Mouse (Mus musculus): ENCODE measurements around the gene Fam83f.
"Not testable (repeated sequence)": the region's sequence is repeated elsewhere in the genome, so short reads cannot be mapped to it uniquely, and the experiment has no call there.

Gene Fam83f

DNA sequence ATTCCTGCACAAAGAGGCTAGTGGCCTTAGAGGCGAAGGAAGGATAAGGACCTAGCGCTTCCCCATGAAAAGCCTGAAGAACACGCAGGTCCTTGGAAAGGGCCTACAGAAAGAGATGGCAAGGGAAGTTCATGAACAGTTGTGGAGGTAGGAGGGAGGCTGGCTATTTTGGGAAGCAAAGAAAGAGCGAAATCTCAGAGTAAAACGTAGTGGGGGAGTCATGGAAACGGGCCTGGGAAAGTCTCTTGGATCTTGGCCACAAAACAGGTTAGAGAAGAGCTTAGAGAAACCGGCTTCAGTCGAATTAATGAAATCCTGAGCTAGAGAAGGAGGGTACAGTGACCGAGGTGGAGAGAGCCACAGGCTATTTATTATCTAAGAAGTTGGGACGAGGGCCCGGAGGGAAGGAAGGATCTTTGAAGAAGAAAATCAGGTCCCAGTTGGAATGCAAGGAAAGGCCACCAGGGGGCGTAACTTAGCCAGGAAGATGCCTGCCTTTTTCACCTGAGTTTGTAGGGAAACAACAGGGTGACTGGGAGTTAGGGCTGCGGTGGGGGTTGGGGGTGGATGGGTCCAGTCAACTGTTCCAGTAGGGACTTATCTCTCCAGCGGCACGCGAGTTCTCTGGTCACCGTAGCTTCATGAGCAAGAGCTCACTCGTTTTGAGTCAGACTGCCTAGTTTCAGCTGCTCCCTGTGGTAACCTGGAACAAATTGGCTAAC lies 34.3 kb downstream of the Fam83f start:
- peak; percentile 89 for DNase-seq (ENCODE audit: low read depth, low spot score)

- no peak for DNase-seq (ENCODE audit: low read depth, low spot score)
These were observed 34.9 kb downstream of the Fam83f start for GRCm38 (mm10) chr15:80706596-80706995.

DNA sequence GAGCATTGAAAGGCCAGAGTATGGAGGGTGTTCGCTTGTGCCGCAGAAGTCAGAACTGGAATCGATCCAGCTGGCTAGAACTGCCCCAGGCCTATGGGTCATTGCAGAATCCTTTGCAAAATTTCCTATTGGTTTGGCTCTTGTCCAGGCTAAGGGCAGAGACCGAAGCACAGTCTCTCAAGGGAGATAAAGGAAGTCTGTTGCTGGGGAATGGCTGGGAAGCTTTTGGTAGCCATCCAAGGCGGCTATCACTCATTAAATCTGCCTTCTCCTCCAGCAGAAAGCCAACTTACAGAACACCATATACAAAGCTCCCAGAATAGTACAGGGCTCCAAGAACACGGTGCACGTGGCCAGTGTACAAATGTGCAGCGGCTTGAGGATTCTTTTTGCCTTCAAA lies 35.4 kb downstream of the Fam83f start:
- no peak for DNase-seq (ENCODE audit: low read depth, low spot score)

GRCm38 (mm10) chr15:80709593-80709992 lies 37.9 kb downstream of the Fam83f start:
- peak; percentile 21 for DNase-seq (ENCODE audit: low read depth, low spot score)

GRCm38 (mm10) chr15:80710257-80710607 lies 38.6 kb downstream of the Fam83f start:
- DNase-seq (ENCODE audit: low read depth, low spot score) = no peak

- DNase-seq (ENCODE audit: low read depth, low spot score) = peak; percentile 100
These were observed 39.1 kb downstream of the Fam83f start, which contains the start of gene Tnrc6b for GRCm38 (mm10) chr15:80710608-80711363. Gene Tnrc6b, plus strand, starts transcription at chr15:80711313.

GRCm38 (mm10) chr15:80711401-80712151 lies 39.9 kb downstream of the Fam83f start:
- peak; percentile 73 for DNase-seq (ENCODE audit: low read depth, low spot score)

GRCm38 (mm10) chr15:80714299-80714698 lies 42.7 kb downstream of the Fam83f start:
- no peak for DNase-seq (ENCODE audit: low read depth, low spot score)

- DNase-seq (ENCODE audit: low read depth, low spot score) = no peak
These were observed 45.0 kb downstream of the Fam83f start for GRCm38 (mm10) chr15:80716631-80717135.

- no peak for DNase-seq (ENCODE audit: low read depth, low spot score)
These were observed 45.8 kb downstream of the Fam83f start for GRCm38 (mm10) chr15:80717431-80717830.

DNA sequence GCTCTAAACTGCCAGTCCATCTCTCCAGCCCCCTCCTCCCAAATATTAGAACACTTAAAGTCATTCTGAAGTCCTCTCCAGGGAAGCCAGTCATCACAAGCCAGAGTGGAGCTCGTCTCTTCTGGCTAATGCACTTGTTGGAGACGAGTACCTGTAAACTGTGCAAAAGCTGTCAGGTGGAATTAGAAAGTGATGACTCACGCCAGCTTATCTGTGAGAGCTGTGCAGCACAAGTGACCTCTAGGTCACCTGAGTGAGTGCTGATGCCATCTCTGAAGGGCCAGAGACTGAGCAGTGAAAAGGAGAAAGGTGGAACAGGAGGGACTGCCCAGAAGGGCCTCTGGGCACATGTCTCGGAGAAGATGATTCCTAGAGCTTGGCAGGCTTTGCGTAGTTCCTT lies 48.6 kb downstream of the Fam83f start:
- no peak for DNase-seq (ENCODE audit: low read depth, low spot score)

GRCm38 (mm10) chr15:80721861-80722260 lies 50.2 kb downstream of the Fam83f start:
- DNase-seq (ENCODE audit: low read depth, low spot score) = no peak

GRCm38 (mm10) chr15:80722366-80722765 lies 50.7 kb downstream of the Fam83f start:
- no peak for DNase-seq (ENCODE audit: low read depth, low spot score)

DNA sequence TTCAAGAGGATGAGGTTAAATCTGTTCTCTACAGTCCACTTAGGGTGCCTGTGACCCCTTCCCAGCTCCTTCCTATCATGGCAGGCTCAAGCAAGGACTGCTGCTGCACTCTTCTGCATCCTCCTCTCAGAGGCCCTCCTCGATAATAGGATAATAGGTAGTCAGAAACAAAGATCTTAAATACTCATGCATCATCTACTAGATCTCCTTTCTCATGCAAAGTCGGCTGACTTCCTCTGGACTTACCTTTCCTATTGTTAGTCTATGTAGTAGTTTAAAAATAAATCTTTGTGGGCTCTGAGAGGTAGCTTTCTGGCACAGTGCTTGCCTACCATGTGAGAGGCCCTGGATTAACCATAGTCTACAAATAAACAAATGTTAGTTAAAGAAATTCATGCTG lies 57.8 kb downstream of the Fam83f start:
- DNase-seq (ENCODE audit: low read depth, low spot score) = peak; percentile 94

DNA sequence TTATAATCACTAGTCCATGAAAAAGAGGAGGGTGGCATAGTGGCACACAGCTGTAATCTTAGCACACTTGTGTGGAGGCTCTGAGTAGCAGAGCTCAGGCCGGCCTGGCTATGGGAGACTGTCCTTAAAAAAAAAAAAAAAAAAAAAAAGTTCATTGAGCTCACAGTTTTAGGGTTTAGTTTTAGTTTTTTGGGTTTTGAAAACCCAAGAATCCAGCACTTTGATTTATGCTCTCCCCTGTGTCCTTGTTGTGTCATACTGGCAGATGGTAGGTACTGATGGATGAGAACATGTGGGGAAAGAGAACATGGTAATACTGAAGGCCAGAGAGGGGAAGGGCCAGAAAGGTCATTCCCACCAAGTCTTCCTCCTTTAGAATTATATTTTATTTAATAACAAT lies 59.4 kb downstream of the Fam83f start:
- no peak for DNase-seq (ENCODE audit: low read depth, low spot score)

- no peak for DNase-seq (ENCODE audit: low read depth, low spot score)
These were observed 59.9 kb downstream of the Fam83f start for GRCm38 (mm10) chr15:80731511-80731910.

- DNase-seq (ENCODE audit: low read depth, low spot score) = peak; percentile 55
These were observed 60.8 kb downstream of the Fam83f start for GRCm38 (mm10) chr15:80732266-80733030.

DNA sequence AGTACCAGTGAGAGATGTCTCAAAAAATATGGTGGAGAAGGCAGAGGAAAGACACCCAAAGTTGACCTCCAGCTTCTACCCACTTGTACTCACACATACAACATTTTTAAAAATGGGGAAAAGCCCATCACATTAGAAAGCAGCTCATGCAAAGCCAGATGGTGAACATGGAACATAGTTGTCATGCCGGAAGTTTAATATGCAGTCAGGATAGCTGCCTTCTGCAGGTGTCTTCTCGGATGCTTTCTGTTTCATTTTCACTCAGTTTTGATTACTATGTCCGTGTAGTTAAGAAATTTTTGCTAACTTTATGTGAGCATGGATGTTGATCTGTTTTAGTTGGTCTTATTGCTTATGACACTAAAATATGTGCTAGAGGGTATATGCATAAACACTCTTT lies 63.7 kb downstream of the Fam83f start:
- DNase-seq (ENCODE audit: low read depth, low spot score) = no peak

DNA sequence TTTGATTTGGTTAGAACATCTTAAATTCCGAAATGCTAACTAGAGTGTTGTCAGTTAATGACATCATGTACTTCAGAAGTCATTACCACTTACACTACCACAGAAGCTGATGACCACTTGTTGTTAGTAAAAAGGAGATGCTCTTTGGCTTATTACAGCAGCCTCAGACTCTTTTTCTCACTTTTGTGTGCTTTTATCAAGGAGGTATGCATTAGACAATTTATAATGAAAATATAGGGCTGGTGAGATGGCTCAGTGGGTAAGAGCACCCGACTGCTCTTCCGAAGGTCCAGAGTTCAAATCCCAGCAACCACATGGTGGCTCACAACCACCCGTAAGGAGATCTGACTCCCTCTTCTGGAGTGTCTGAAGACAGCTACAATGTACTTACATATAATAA lies 64.1 kb downstream of the Fam83f start:
- not testable (repeated sequence) for DNase-seq (ENCODE audit: low read depth, low spot score)

- no peak for DNase-seq (ENCODE audit: low read depth, low spot score)
These were observed 64.9 kb downstream of the Fam83f start for GRCm38 (mm10) chr15:80736553-80736952.

DNA sequence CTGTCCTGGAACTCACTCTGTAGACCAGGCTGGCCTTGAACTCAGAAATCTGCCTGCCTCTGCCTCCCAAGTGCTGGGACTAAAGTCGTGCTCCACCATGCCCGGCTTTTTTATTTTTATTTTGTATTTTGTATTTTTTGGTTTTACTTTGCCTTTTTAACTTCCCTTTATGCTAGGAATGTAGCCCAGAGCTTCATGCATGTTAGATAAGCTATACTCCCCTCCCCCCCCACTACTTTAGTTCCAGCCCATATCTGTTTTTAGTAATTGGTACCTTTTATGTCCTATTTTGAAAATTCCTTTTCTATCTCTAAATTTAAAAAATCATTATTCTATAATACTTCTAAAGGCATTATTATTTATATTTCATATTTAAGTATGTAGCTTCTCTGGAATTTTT lies 66.6 kb downstream of the Fam83f start:
- no peak for DNase-seq (ENCODE audit: low read depth, low spot score)

All from R1 (cell line).